Mouse (Mus musculus): ENCODE data around the gene Scgb1b29.
"Not testable (repeated sequence)": the region's sequence is repeated elsewhere in the genome, so short reads cannot be mapped to it uniquely, and the experiment has no call there.

The Scgb1b29 gene

DNA sequence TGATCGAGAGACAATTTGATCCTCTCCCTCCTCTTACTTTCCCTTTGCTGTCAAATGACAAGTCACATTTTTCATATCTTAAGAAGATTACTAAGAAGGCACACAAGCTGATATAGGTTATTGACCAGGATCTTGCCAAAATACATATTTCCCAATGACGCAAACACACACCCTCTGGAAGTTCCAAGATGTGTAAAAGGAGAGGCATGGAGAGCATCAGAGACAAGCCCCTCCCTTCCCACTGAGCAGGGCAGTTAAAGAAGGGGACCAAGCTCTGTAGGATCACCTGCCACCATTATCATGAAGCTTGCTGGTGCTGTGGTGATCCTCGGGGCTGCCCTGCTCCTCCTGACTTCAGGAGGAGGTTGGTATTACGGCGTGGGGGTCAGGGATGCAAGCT is at the start of gene Scgb1b29:
Scgb1b29 (plus strand) TSS at position 301 of the 400 bp plus-strand sequence.
- not testable (repeated sequence) for DNase-seq

DNA sequence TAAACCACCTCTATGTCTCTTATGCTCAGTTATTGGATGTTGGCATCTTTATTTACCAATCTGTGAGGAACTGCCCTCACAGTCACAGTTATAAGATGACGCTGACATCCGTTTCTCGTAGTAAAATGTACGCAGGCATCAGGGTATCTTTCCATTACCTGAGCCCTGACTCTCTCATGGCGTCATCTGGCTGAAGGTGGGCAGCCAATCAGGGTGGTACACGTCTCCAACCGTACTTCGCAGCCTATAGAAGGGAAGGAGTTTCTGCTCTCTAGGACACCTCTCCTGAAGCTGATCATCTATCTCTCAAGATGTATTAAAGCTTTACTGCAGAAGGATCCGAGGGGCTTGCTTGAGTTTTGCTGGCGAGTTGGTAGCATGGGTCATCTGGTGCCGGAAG is 12.7 kb upstream of the Scgb1b29 start:
- not testable (repeated sequence) for DNase-seq
